Mouse (Mus musculus) spleen, postnatal 36 days (tissue): ENCODE results near the gene Mmp2.

Source experiments
- DNase-seq, 2 experiments: peaks; one replicate each; pipeline ENCODE4 v3.0.0; 2022; ENCODE audit warnings: low spot score in 2 of 2, mixed read lengths in 1 of 2

Mmp2 gene

DNA sequence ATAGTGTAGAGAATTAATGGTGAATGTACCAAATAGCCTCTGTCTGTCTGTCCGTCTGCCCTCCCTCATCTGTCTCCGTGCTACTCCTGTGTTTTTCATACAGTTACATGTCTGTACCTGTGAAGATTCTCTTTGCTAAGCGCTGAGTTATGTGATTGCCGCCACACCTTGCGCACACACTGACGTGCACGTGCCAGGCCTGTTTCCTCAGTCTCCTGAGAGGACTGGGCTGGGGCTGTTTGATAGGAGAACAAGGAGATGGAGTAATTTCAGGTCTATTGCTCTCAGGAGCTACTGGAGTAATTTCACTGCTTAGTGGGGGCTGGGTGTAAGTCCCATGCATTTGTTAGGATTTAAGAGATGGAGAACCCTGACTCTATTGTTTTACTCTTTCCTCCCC is 68.0 kb downstream of the Mmp2 start:
- no peak for DNase-seq

DNA sequence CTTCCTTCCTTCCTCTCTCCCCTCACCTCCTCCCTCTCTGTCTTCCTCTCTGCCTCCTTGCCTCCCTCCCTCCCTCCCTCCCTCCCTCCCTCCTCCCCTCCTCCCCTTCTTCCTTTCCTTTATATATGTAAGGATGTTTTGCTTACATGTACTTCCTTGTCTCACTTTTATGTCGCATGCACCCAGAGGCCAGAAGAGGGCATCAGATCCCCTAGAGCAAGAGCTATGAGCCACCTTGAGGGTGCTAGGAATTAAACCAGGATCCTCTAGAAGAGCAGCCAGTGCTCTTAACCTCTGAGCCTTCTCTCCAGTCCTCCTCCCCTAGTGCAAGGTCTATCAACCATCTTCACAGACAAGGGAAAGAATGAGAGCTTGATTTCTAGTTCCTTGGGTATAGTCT is 69.0 kb downstream of the Mmp2 start:
- DNase-seq, result no peak

DNA sequence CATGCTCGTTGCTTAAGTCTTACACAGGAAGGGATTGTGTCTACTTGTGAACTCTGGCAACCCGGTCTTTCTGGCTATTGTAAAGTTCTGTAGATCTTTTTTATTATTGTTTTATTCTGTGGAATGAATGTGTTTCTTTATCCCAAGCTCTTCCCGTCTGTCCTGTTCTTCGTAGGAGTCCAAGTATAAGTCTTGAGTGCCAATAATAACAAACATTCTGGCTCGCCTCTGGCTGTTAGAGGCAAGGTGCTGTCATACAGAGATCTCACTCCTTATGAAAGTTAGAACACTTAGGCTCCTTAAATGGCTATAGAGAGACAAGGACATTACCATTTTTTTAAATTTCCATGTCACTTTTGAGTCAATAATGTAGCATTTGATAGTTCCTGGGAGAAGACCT is 69.5 kb downstream of the Mmp2 start:
- no peak for DNase-seq

DNA sequence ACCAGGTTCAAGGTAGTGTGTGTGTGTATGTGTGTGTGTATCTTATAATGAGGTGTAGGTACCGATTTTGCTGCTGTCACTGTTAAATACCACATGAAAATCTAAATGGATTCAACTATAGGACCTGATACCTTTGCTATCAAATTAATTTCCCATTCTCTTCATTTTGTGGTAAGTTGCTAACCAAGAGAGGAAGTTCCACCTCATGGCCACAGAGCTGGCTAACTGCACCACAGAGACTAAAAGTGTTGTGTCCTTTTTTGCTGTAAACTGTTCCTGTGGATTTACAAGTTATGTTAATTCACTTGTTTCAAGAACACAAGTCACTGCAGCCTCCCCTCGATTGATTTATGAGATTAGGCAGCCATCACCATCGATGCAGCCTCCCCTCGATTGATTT is 70.7 kb downstream of the Mmp2 start:
- DNase-seq, result no peak

DNA sequence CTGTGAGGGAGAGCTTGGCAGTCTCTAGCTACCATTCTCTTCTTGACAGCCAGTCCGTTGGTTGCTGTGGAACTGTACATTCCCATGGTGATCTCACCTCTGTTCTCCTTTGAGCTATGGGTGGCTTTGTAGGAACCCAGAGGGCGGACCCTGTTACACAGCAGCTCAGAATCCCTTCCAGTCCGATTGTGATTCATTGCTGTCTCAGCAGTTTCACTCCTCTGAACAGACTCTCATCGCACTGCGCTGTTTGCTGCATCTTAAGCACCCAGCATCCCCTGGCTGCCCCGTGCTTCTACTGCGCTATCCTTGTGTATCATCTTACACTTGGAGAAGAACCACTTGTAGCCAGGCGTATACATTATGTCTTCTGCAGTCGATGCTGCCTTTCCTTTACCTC is 72.5 kb downstream of the Mmp2 start:
- no peak for DNase-seq

DNA sequence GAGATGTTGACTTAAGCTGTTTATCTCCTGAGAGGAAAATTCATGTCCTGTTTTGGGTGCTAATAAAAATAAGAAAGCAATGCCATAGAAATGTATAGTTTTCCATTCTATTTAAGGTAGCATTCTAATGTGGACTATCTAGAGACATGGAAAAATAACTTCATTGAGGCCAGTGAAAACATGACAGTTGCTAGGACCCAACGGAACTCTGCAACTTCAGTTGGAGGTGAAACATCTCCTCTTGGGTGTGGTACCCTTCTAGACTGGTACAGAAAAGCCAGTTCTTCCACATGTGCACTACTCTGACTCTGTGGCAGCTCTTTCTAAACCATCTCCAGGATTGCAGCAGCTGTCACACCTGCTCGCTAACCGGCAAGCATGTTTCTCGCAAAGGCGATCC is 74.0 kb downstream of the Mmp2 start, which contains the start of gene Capns2:
Gene Capns2 (plus strand): TSS at position 301 of the 400 bp plus-strand sequence.
- DNase-seq, result no peak

DNA sequence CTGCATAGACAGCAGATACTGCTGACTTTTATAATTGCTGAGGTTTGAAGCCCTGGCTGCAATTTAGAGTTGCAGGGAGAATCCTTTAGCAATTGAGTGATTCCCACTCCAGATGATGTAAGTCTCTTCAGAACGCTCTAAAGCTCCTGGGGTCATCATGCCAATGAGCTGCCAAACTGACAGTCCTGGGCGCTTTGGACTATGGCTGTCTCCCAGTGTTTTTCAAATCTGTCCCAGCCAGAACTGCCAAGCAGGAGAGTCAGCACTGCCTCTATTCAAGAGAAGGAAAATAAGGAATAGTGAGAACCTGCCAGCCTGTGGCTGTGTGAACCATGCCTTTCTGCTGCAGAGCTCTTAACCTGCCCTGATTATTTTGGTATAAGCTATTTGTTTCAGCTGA is 75.9 kb downstream of the Mmp2 start:
- DNase-seq, result no peak
